Mouse (Mus musculus): ENCODE results near the gene Atp10a.

DNA sequence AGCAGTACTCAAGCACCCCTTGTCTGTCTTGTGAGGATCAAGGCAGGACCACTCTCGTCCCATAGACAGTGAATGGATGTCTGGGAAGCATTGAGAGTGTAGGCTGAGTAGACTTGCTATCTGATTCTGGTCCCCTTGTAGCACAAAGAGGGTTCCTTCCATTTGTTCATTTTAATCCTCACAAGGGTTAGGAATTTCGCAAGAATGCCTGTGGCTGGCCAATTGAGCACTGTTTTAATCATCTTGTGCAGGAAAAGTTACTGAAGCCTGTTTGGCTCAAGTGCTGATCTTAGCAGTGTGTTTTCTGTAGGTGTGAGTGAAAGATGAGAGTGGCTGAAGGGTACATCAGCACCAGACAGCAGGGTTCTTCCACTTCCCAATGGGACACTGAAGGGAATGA lies 101.4 kb downstream of the Atp10a start:
- no peak for TF ChIP-seq CTCF (IDR thresholded peaks at IDR 0.05; ENCODE audit: borderline replicate concordance, insufficient read depth, low read depth, low read length)
- no peak for TF ChIP-seq POLR2A (IDR thresholded peaks at IDR 0.05; ENCODE audit: borderline replicate concordance, insufficient read depth, low read length)

Measured in cerebellum, adult 2 months (tissue).